Mouse (Mus musculus) G1E (cell line): Measurements from ENCODE around the gene Slc8a2.

Experiments used
- CTCF ChIP-seq: IDR thresholded peaks from 2 replicates; pipeline ENCODE4 v1.5.1; 2012; ENCODE audit warnings: low read depth, low read length, inconsistent platforms, mixed read lengths
- GATA1 ChIP-seq: IDR thresholded peaks from 2 replicates; pipeline ENCODE4 v1.6.1; 2012; ENCODE audit warnings: borderline replicate concordance, low read length, inconsistent platforms, mixed read lengths

DNA sequence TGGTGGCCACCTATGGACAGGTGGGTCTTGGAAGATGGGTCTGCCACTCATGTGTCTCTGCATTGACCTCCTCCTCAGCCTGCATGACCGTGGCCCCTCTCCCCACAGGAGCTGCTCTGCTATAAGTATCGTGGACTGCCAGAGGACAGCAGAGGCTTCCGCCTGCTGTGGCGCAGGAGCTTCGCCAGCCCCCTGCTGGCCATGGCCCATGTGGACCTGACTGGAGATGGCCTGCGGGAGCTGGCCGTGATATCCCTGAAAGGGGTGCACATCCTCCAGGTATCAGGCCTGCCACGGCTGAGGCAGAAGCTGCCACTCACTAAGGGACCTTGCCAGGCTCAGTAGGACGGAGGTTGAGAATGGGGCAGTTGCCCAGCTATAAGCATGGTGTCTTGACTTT is 3.8 kb upstream of the Slc8a2 start:
- TF ChIP-seq CTCF: no peak
- TF ChIP-seq GATA1: no peak
